Mouse (Mus musculus) liver, adult 2 months (tissue): ENCODE data around the gene Ndrg3.
"Not testable (repeated sequence)": the region's sequence is repeated elsewhere in the genome, so short reads cannot be mapped to it uniquely, and the experiment has no call there.

ENCODE experiments used
- CTCF ChIP-seq: fragments of 200-500 bp; IDR thresholded peaks from 2 replicates; pipeline ENCODE4 v1.5.1; 2011; ENCODE audit warnings: low read depth, low read length, control low read depth
- POLR2A ChIP-seq: fragments of 200-500 bp; IDR thresholded peaks from 2 replicates; pipeline ENCODE4 v1.6.1; 2011; ENCODE audit warnings: low read length, control low read depth; ENCODE audit not compliant: insufficient read depth; ENCODE audit errors: extremely low read depth

DNA sequence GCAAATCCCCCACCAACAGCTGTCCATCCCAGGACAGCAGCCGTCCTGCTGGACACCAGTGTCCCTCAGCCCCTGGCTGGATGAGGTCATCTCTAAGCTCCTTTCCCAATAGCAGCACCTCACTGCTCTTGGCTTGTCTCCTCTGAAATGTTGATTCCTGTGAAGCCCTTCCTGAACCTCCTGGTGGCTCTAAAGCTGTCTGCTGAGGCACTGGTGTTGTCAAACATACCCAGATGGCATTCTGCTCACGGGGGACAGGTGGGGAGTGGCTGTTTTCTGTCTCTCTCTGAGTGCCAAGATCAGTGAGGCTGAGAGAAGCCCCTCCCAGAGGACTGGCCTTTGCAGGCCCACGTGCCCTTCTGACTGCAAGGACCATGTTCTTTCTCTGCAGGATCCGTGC, 85.9 kb downstream of the Ndrg3 start:
- TF ChIP-seq CTCF, POLR2A: not testable (repeated sequence)
